Mouse (Mus musculus) small intestine, adult 2 months (tissue): ENCODE data around the gene Hexim2.

Experiments used
- CTCF ChIP-seq: fragments of 200-500 bp; IDR thresholded peaks from 2 replicates; pipeline ENCODE4 v1.5.1; 2012; ENCODE audit warnings: low read depth, mild to moderate bottlenecking, control low read depth, inconsistent platforms, low read length, moderate library complexity, mixed read lengths; ENCODE audit not compliant: insufficient replicate concordance, insufficient read length; ENCODE audit errors: extremely low read depth
- POLR2A ChIP-seq: fragments of 200-500 bp; IDR thresholded peaks from 2 replicates; pipeline ENCODE4 v1.6.1; 2012; ENCODE audit warnings: low read depth, mild to moderate bottlenecking, control low read depth, inconsistent platforms, low read length, moderate library complexity

DNA sequence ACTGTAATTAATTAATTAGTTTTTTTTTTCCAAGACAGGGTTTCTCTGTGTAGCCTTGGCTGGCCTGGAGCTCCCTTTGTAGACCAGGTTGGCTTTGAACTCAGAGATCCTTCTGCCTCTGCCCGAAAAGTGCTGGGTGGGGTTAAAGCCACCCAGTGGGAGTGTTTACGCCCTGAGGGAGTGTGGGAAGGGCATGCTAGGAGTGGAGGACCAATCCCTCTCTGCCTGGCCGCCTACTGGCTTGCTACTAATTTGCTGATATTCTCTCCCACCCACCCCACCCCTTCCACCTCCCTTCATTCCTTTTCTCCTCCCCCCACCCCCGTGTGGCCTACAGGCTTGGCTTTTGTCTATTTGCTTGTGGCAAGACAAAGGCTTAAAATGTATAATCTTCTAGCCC is 25.8 kb upstream of the Hexim2 start:
- TF ChIP-seq POLR2A = no peak
- TF ChIP-seq CTCF = no peak
